Mouse (Mus musculus) bone marrow macrophage, adult 2 months (primary cell): ENCODE results near the gene Ripor1.
A peak's percentile ranks its signal among the peaks of the same experiment; 100 is the strongest.

Experiments used
- CTCF ChIP-seq: IDR thresholded peaks from 2 replicates; pipeline ENCODE4 v1.5.1; 2012; ENCODE audit warnings: low read depth, mild to moderate bottlenecking, low read length, moderate library complexity
- POLR2A ChIP-seq: IDR thresholded peaks from 2 replicates; pipeline ENCODE4 v1.6.1; 2012; ENCODE audit warnings: mild to moderate bottlenecking, low read depth, low read length, borderline replicate concordance

GRCm38 (mm10) chr8:105596362-105597034 is 8.6 kb upstream of the Ripor1 start:
- TF ChIP-seq CTCF: peak; percentile 95
- no peak for TF ChIP-seq POLR2A
